Mouse (Mus musculus) spleen, embryonic (tissue): ENCODE data around the gene Mid1ip1.

Experiments used
- CTCF ChIA-PET: fragments of 350-600 bp; sonication (Branson Sonifier 250); formaldehyde crosslinking; loops from one replicate; lab custom pipeline; 2022; lab: Charles Lee

Gene Mid1ip1

DNA sequence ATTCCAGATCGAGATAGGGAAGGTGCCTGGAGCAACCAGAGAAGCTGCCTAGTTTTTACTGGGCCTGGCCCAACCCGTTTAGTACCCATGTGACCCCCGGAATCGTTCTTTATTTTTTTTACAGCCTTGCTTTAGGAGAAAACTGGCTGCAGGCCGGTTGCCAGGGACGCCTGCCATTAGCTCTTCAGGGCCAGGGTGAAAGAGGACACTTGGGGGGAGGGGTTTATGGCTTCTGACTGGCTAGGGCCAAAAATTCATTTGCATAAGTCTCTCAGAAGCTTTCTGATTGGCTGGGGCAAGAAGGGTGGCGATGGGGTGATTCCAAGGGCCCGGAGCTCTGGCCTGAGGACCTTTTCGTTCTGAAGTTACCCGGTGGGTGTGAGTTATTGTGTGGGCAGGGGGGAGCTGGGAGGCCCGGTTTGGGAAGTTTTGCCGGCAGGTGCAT lies at the start of gene Mid1ip1:
Gene Mid1ip1, plus strand, starts transcription at position 318 of the 445 bp plus-strand sequence.
- CTCF ChIA-PET = no interaction called here

- CTCF ChIA-PET = no interaction called here
These were observed 20.2 kb upstream of the Mid1ip1 start for GRCm38 (mm10) chrX:10694455-10695180.

DNA sequence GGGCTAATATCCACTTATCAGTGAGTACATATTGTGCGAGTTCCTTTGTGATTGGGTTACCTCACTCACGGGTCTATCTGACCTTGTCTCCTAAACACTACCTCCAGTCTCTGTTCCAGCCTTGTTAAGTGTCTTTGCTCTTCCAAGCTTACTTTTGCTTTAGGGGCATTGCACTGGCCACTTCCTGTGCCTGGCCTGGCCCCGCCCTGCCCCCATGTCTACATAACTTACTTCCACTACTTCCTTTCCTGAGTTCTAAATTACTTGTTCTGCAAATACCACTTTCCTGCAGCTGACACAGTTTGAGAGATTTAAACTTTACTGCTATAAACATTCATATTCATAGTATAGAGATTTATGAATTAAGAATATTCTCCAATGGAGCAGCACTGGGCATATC lies 8.1 kb upstream of the Mid1ip1 start:
- CTCF ChIA-PET = no interaction called here

- CTCF ChIA-PET = no interaction called here
These were observed 775 bp upstream of the Mid1ip1 start for GRCm38 (mm10) chrX:10713839-10714637.

DNA sequence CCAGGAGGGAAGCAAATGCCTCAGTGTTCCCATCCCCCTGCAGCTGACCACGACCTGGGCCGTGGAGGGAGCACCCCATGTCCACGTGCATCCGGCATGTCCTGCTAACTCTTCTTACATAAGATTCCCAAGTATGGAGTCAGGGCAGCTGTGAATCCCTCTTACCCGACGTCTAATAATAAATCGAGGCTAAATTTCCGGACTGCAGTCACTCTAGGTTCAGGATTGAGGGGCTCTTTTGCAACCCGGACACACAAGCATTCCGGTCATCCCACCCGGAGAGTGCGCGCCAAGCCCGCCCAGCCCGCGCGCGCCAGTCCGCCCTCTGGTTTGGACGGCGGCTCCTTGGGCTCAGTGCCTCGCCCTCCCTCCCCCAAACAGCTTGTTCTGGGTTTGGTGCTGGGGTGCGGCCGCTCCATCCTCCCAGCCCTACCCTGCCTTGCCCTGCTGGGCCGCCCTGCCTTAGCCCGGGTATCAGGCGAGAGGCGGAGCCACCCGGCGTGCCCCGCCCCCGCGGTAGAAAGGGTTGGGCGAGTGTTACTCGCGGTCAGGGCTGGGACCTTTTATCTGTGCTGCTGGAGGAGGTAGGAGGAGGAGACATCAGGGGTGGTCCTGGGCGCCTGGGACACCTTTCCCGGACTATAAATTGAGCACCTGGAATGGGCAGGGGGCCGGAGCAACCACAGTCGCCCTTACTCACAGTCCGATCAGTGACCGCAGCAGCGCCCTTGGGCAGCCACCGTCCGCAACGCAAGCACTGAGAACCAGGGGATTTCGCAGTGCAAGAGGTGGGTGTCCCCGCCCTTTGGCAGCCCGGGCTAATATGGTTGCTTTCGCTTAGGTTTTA lies 2.3 kb downstream of the Mid1ip1 start:
- CTCF ChIA-PET = no interaction called here

GRCm38 (mm10) chrX:10718021-10718837 lies 3.4 kb downstream of the Mid1ip1 start:
- CTCF ChIA-PET = no interaction called here

DNA sequence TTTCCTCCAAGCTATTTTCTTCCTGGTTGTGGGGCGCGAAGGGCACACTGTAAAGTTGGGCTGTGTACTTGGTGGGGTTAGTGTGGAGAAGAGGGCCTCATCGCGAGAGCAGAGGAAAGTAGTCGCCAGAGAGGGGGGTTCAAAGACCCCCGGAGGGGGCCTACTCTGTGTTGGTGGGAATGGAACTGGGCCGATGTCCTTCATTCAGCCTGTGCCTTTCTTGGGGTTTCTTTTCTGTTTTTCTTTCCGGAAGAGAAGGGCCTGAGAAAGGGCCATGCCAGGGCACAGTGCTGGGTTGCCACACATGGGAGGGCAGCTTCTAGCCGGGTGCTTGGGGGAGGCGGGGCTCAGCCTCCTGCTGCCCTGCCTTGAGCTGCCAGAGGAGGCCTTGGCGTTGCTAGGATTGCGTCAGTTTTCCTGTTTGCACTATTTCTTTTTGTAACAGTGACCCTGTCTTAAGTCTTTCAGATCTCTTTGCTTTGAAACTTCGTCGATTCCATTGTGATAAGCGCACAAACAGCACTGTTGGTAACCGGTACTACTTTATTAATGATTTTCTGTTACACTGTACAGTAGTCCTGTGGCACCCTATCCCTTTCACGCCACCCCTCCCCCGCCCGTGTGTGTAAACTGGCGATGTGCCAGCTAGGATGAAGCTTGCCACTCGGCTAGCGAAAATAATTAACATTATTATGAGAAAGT lies 4.2 kb downstream of the Mid1ip1 start:
- CTCF ChIA-PET = no interaction called here

- CTCF ChIA-PET = no interaction called here
These were observed 5.6 kb downstream of the Mid1ip1 start for GRCm38 (mm10) chrX:10720391-10720790.

- CTCF ChIA-PET = no interaction called here
These were observed 9.8 kb downstream of the Mid1ip1 start for GRCm38 (mm10) chrX:10724571-10724970.

DNA sequence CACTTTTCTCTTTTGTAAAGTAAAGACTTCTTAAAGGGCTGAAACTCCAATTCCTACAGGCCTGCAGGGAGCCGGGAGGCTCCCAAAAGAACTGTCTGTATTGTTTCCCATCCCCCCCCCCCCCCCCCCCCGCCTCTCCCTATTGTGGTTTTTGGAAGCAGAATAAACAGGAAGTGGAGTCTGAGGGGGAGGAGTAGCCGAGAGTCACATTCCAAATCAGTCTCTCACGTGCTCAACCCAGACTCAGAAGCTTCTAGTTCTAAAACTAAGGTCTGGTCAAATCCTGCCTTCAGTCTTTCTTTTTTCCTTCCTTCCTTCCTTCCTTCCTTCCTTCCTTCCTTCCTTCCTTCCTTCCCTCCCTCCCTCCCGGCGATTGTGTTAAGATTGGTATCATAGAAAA lies 14.7 kb downstream of the Mid1ip1 start:
- CTCF ChIA-PET = no interaction called here

DNA sequence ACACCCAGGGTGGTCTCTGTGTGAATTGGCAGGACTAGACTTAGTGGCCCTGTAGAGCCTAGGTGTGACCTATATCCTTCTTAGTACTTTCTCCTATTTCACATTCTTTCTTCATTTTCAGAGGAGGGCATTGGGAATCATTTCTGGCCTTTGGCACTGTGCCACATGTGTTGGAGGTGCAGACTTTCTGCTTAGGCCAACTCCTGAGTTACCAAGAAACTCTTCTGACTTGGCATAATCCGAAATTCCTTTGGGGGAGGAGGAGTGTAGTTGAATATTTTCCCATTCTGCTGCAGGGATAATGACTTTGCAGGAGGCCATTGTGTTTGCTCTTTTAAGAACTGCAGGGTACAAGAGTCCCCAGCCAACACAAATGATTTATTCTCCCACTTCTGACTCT lies 19.6 kb downstream of the Mid1ip1 start:
- CTCF ChIA-PET = no interaction called here

DNA sequence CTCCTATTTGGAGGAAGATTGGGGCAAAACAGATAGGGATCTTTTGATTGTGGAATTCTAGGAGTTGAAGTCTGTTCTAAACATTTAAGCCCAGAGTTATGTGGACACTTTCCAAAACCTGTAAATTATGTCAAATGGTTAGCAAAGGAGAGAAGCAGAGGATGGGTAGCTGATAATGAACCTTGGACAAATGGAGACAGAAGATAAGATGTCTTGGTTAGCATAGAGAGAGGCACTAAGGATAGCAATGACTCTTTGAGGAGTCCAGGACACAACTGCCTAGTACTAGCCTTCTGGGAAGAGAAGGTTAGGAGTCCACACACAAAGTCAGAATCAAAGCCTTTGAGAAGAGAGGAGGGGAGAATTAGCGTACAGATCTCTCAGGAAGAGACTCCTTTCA lies 20.1 kb downstream of the Mid1ip1 start:
- CTCF ChIA-PET = no interaction called here

- CTCF ChIA-PET = no interaction called here
These were observed 44.1 kb downstream of the Mid1ip1 start for GRCm38 (mm10) chrX:10758866-10759265.

DNA sequence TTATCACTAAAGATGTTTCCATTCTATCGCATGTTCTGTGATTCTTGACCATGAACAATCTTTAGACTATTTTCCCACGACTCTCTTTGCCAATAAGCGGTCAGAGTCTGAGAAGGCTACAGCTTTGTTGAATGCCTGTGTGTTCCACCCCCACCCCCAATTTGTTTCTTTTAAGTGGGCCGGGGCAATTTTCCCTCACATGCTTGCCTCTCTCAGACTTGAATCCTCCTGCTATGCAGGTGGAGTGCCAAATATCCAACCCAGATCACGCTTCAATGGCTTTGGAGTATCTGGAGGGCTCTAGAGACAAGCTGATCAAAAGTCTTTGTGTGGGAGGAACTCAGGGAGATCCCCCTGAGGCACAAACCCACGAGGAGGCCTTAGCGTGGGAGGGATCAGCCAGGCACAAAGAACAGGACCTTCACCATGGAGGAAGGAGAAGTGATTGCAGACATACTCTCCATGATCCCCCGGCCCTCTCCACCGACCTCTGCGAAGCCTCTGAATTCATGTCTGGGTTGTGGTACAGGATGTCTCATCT lies 48.7 kb downstream of the Mid1ip1 start:
- CTCF ChIA-PET = interaction anchor here (0.5 kb wide), 1 partner anchor 101 kb away, joined by 6 read pairs; no protein-coding TSS in a partner anchor
